Mouse (Mus musculus): ENCODE measurements at regions not wholly inside any gene's neighbourhood (a gene's known extent, or its start where the extent isn't known, plus 50 kb on each side); places are given as distances from the start of the nearest gene placed in this dataset.
A peak's percentile ranks its signal among the peaks of the same experiment; 100 is the strongest.

- DNase-seq (ENCODE audit: low read depth, low spot score), result no peak
Measured at GRCm38 (mm10) chr19:50087277-50087676, 591.2 kb downstream of the Sorcs1 start.

- no peak for DNase-seq (ENCODE audit: low read depth, low spot score)
Measured at GRCm38 (mm10) chr19:50077427-50078040, 600.9 kb downstream of the Sorcs1 start.

GRCm38 (mm10) chr19:50060448-50060847 lies 618.0 kb downstream of the Sorcs1 start:
- no peak for DNase-seq (ENCODE audit: low read depth, low spot score)

GRCm38 (mm10) chr19:50052910-50053309 lies 625.5 kb downstream of the Sorcs1 start:
- DNase-seq (ENCODE audit: low read depth, low spot score), result no peak

- DNase-seq (ENCODE audit: low read depth, low spot score), result no peak
Measured at GRCm38 (mm10) chr19:50045761-50046160, 632.7 kb downstream of the Sorcs1 start.

- no peak for DNase-seq (ENCODE audit: low read depth, low spot score)
Measured at GRCm38 (mm10) chr19:50013659-50014058, 664.8 kb downstream of the Sorcs1 start.

- DNase-seq (ENCODE audit: low read depth, low spot score), result no peak
Measured at GRCm38 (mm10) chr19:50005248-50005647, 673.2 kb downstream of the Sorcs1 start.

- no peak for DNase-seq (ENCODE audit: low read depth, low spot score)
Measured at GRCm38 (mm10) chr19:49985826-49986225, 692.6 kb downstream of the Sorcs1 start.

- peak; percentile 18 for DNase-seq (ENCODE audit: low read depth, low spot score)
Measured at GRCm38 (mm10) chr19:49966284-49966841, 712.1 kb downstream of the Sorcs1 start.

GRCm38 (mm10) chr19:49964679-49965078 lies 713.8 kb downstream of the Sorcs1 start:
- no peak for DNase-seq (ENCODE audit: low read depth, low spot score)

GRCm38 (mm10) chr19:49958517-49958916 lies 719.9 kb downstream of the Sorcs1 start:
- no peak for DNase-seq (ENCODE audit: low read depth, low spot score)

GRCm38 (mm10) chr19:49931202-49931601 lies 747.2 kb downstream of the Sorcs1 start:
- no peak for DNase-seq (ENCODE audit: low read depth, low spot score)

GRCm38 (mm10) chr19:49911738-49912137 lies 766.7 kb downstream of the Sorcs1 start:
- no peak for DNase-seq (ENCODE audit: low read depth, low spot score)

- DNase-seq (ENCODE audit: low read depth, low spot score), result no peak
Measured at GRCm38 (mm10) chr19:49880241-49880640, 798.2 kb downstream of the Sorcs1 start.

- DNase-seq (ENCODE audit: low read depth, low spot score), result no peak
Measured at GRCm38 (mm10) chr19:49860761-49861160, 817.7 kb downstream of the Sorcs1 start.

GRCm38 (mm10) chr19:49855481-49856035 lies 822.9 kb downstream of the Sorcs1 start:
- no peak for DNase-seq (ENCODE audit: low read depth, low spot score)

- no peak for DNase-seq (ENCODE audit: low read depth, low spot score)
Measured at GRCm38 (mm10) chr19:49841984-49842383, 836.5 kb downstream of the Sorcs1 start.

GRCm38 (mm10) chr19:49839153-49839911 lies 839.1 kb downstream of the Sorcs1 start:
- no peak for DNase-seq (ENCODE audit: low read depth, low spot score)

GRCm38 (mm10) chr19:49830918-49831317 lies 847.5 kb downstream of the Sorcs1 start:
- no peak for DNase-seq (ENCODE audit: low read depth, low spot score)

GRCm38 (mm10) chr19:49805636-49806397 lies 872.6 kb downstream of the Sorcs1 start:
- no peak for DNase-seq (ENCODE audit: low read depth, low spot score)

Measured in retina, adult 2 months (tissue).